Mouse (Mus musculus) bone marrow, adult 2 months (tissue): ENCODE measurements around the gene Tulp2. TPM values are rescaled to one million over a fixed set of nuclear protein-coding genes. Genes with fewer than 3 reads are reported as not detected.
A peak's percentile ranks its signal among the peaks of the same experiment; 100 is the strongest.

ENCODE experiments used
- H3K27ac ChIP-seq: fragments of 200-500 bp; 2 replicates; pipeline ENCODE4 v1.5.1; 2012; ENCODE audit warnings: low read depth, mild to moderate bottlenecking, control low read depth, inconsistent platforms, low read length; ENCODE audit not compliant: control insufficient read depth, poor library complexity, insufficient read depth
- H3K4me1 ChIP-seq: fragments of 200-500 bp; 2 replicates; pipeline ENCODE4 v1.6.1; 2011; ENCODE audit warnings: low read length; ENCODE audit not compliant: control insufficient read depth, insufficient read depth
- H3K4me3 ChIP-seq: fragments of 200-500 bp; replicated peaks from 2 replicates; pipeline ENCODE3; 2011; ENCODE audit warnings: mild to moderate bottlenecking, low read depth, low read length, control low read depth; ENCODE audit not compliant: control insufficient read depth
- CTCF ChIP-seq: fragments of 200-500 bp; IDR thresholded peaks from 2 replicates; pipeline ENCODE4 v1.5.1; 2011; ENCODE audit warnings: low read length, control low read depth; ENCODE audit not compliant: control insufficient read depth, insufficient read depth
- POLR2A ChIP-seq: fragments of 200-500 bp; IDR thresholded peaks from 2 replicates; pipeline ENCODE4 v1.6.1; 2011; ENCODE audit warnings: low read depth, mild to moderate bottlenecking, control low read depth, low read length, borderline replicate concordance; ENCODE audit not compliant: control insufficient read depth
- WGBS: fragments of 180-500 bp; shearing (Covaris S2); methylation state at CpG from one replicate; pipeline ENCODE4 v1.1.7; 2018; 5-methylcytosine and 5-hydroxymethylcytosine counted together
- polyA plus RNA-seq: library from polyadenylated mRNA; stranded (reverse); fragments of >200 nt; gene quantifications from 2 replicates; pipeline ENCODE4 v1.2.4, GENCODE M21; 2011; ENCODE audit warnings: low replicate concordance; ENCODE audit not compliant: missing spikeins, insufficient read depth, insufficient read length

The Tulp2 gene
- polyA plus RNA-seq, 1 experiment, result 1.3 TPM

DNA sequence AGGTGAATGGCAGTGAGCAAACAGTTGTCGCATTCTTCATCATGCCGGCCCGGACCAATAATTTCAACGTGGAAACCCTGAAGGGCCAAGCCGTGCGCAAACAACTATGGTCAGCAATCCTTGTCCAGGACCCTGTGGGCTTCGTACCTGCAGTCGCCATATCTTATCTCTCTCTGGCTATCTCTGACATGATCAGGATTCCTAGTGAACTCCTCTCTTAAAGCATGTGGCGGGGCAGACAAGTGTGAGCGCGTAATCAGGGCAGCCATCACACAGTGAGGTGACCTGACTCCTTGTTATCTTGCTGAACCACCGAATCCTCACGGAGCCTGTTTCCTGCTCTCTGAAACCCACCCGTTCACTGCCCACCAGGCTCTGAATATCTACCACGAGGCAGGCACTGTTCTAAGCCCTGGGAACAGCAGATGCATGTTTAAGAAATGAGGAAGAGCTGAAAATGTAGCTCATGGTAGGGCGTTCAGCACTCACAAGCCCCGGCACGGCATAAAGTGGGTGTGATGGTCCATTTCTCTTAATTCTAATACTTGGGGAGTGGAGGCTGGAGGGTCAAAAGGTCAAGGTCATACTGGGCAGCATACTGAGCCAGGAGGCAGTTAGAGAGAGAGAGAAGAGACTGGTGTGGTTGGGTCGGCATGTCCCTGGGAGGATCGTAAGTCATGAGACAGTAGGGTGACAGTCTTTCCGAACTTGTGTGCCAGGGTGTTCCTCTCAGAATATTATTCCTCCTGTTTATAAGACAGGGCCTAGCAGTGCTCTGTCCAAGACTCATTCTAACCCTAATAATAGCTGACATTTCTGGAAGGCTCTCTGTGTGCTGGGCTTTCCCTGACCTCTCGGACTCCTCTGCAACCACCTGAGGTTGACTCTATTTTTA is 37.9 kb upstream of the Tulp2 start:
- no peaks in the 10 kb centered on the region for H3K4me1 ChIP-seq
- WGBS, result 81% methylated on average over 22 of the region's 22 CpGs

GRCm38 (mm10) chr7:45446589-45446988 is 35.1 kb upstream of the Tulp2 start:
- TF ChIP-seq CTCF, result no peak
- TF ChIP-seq POLR2A, result no peak
- no peaks in the 10 kb centered on the region for H3K4me1 ChIP-seq
- H3K27ac ChIP-seq, result no peak overlapping the region
- H3K4me3 ChIP-seq, result no peak overlapping the region

More for the DNA sequence above, 37.9 kb upstream of the Tulp2 start:
- no peak overlapping the region for H3K4me3 ChIP-seq
- no peak overlapping the region for H3K27ac ChIP-seq
- TF ChIP-seq CTCF (no peak), POLR2A (no peak)

GRCm38 (mm10) chr7:45447325-45447990 is 34.2 kb upstream of the Tulp2 start:
- H3K4me1 ChIP-seq, result no peaks in the 10 kb centered on the region
- H3K27ac ChIP-seq, result no peak overlapping the region
- TF ChIP-seq POLR2A, result no peak
- peak; percentile 49 for TF ChIP-seq CTCF
- 41% methylated on average over 11 of the region's 11 CpGs for WGBS
- H3K4me3 ChIP-seq, result no peak overlapping the region

- 85% methylated on average over 1 of the region's 1 CpGs for WGBS
- Histone ChIP-seq H3K27ac (no peak overlapping the region), H3K4me3 (no peak overlapping the region), H3K4me1 (no peaks in the 10 kb centered on the region)
- TF ChIP-seq POLR2A (no peak), CTCF (no peak)
Observed at GRCm38 (mm10) chr7:45449974-45450373, 31.7 kb upstream of the Tulp2 start.

- TF ChIP-seq CTCF (peak; percentile 85), POLR2A (no peak)
- WGBS, result 59% methylated on average over 23 of the region's 23 CpGs
Observed at GRCm38 (mm10) chr7:45451344-45451982, 30.2 kb upstream of the Tulp2 start.

GRCm38 (mm10) chr7:45454971-45455370 is 26.7 kb upstream of the Tulp2 start:
- Histone ChIP-seq H3K4me3 (no peak overlapping the region), H3K4me1 (peaks cover 3% of the 10 kb centered on the region; the same call in 1 of the 2 replicates), H3K27ac (no peak overlapping the region)
- TF ChIP-seq POLR2A (no peak), CTCF (no peak)
- WGBS, result 88% methylated on average over 15 of the region's 15 CpGs

More at GRCm38 (mm10) chr7:45451344-45451982, 30.2 kb upstream of the Tulp2 start:
- Histone ChIP-seq H3K27ac (no peak overlapping the region), H3K4me1 (no peaks in the 10 kb centered on the region), H3K4me3 (no peak overlapping the region)

DNA sequence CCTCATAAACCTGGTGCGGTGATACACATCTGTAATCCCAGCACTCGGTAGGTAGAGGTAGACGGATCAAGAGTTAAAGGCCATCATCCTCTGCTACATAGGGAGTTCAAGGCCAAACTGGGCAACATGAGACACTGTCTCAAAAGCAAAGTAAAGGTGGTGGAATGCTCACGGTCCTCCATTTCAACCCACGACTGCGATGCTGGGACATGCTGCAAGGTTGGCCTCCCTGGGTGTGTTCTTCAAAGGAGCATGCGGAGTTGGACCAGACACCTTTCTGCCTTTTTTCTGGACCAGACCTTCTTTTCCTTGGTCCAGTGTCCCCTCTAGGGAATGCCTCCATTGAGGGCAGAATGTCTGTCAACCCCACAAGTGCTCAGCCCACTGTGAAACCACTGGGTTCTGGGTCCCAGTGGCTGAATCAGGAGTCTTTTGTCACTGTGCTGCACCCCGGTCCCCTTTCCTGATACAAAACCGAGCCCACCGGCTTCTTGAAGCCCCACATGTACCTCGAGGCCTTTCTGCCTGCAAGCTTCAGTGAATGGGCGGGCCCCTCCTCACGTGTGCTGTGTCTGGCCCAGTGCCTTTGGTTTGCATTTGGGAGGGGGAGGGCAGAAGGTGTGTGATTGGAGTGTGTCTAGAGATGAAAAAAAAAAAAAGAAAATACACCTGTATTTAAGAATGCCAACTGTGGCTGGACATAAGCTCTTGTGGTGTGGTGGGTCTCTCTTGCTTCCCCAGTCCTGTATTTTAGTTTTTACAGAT is 25.6 kb upstream of the Tulp2 start:
- no peak overlapping the region for H3K4me3 ChIP-seq
- peaks cover 4% of the 10 kb centered on the region; the same call in 1 of the 2 replicates for H3K4me1 ChIP-seq
- WGBS, result 81% methylated on average over 13 of the region's 13 CpGs
- no peak overlapping the region for H3K27ac ChIP-seq
- TF ChIP-seq CTCF (no peak), POLR2A (no peak)
